Mouse (Mus musculus) megakaryocyte, embryonic 14.5 days (primary cell): ENCODE data around the gene Snai3. TPM values are rescaled to one million over a fixed set of nuclear protein-coding genes. Genes with fewer than 3 reads are reported as not detected.
A peak's percentile ranks its signal among the peaks of the same experiment; 100 is the strongest.

Experiments used
- H3K27me3 ChIP-seq: replicated peaks from 2 replicates; pipeline ENCODE3; 2012; ENCODE audit warnings: inconsistent platforms
- H3K36me3 ChIP-seq: replicated peaks from 2 replicates; pipeline ENCODE3; 2012; ENCODE audit warnings: low read length, inconsistent platforms, mixed read lengths
- H3K4me1 ChIP-seq: 2 replicates; pipeline ENCODE4 v1.6.1; 2012; ENCODE audit warnings: inconsistent platforms
- H3K4me3 ChIP-seq: replicated peaks from 2 replicates; pipeline ENCODE3; 2012; ENCODE audit warnings: moderate library complexity, mild to moderate bottlenecking, inconsistent platforms
- H3K9me3 ChIP-seq: 2 replicates; pipeline ENCODE4 v1.6.1; 2012; ENCODE audit warnings: inconsistent platforms
- FLI1 ChIP-seq: IDR thresholded peaks from 2 replicates; pipeline ENCODE4 v1.6.1; 2012; ENCODE audit warnings: low read length, inconsistent platforms, mixed read lengths
- GATA1 ChIP-seq: IDR thresholded peaks from 3 replicates; pipeline ENCODE4 v1.6.1; 2012; ENCODE audit warnings: mixed read lengths, low read length, inconsistent platforms, borderline replicate concordance
- polyA plus RNA-seq: library from polyadenylated mRNA; stranded (reverse); fragments of >175 nt; gene quantifications from 2 replicates; pipeline ENCODE4 v1.2.3, GENCODE M21; 2012; ENCODE audit warnings: low replicate concordance; ENCODE audit not compliant: insufficient read depth

The Snai3 gene
- polyA plus RNA-seq, 1 experiment = 8.0 TPM

GRCm38 (mm10) chr8:122442356-122442755, 18.2 kb downstream of the Snai3 start:
- peaks cover 81% of the 10 kb centered on the region for H3K4me1 ChIP-seq
- H3K9me3 ChIP-seq = no peaks in the 10 kb centered on the region
- peaks cover 47% of the 10 kb centered on the region for H3K36me3 ChIP-seq
- TF ChIP-seq FLI1 (no peak), GATA1 (no peak)
- H3K4me3 ChIP-seq = peak overlapping the region; percentile 96
- H3K27me3 ChIP-seq = peaks cover 10% of the 10 kb centered on the region

GRCm38 (mm10) chr8:122441326-122441725, 19.2 kb downstream of the Snai3 start:
- Histone ChIP-seq H3K4me1 (peaks cover 85% of the 10 kb centered on the region), H3K4me3 (peak overlapping the region; percentile 78), H3K36me3 (peaks cover 57% of the 10 kb centered on the region), H3K9me3 (no peaks in the 10 kb centered on the region), H3K27me3 (peaks cover under 1% of the 10 kb centered on the region)
- TF ChIP-seq FLI1 = no peak
- TF ChIP-seq GATA1 = no peak

- H3K4me3 ChIP-seq = peak overlapping the region; percentile 64
- H3K9me3 ChIP-seq = no peaks in the 10 kb centered on the region
- peaks cover 73% of the 10 kb centered on the region for H3K36me3 ChIP-seq
- H3K4me1 ChIP-seq = peaks cover 81% of the 10 kb centered on the region
- no peaks in the 10 kb centered on the region for H3K27me3 ChIP-seq
- no peak for TF ChIP-seq FLI1
- no peak for TF ChIP-seq GATA1
These were observed 21.2 kb downstream of the Snai3 start for GRCm38 (mm10) chr8:122439336-122439735.

- TF ChIP-seq GATA1 (no peak), FLI1 (no peak)
- H3K36me3 ChIP-seq = peaks cover 88% of the 10 kb centered on the region
- H3K4me1 ChIP-seq = peaks cover 94% of the 10 kb centered on the region
- peak overlapping the region; percentile 84 for H3K4me3 ChIP-seq
- no peaks in the 10 kb centered on the region for H3K9me3 ChIP-seq
- no peaks in the 10 kb centered on the region for H3K27me3 ChIP-seq
These were observed 22.7 kb downstream of the Snai3 start for GRCm38 (mm10) chr8:122437708-122438331.

DNA sequence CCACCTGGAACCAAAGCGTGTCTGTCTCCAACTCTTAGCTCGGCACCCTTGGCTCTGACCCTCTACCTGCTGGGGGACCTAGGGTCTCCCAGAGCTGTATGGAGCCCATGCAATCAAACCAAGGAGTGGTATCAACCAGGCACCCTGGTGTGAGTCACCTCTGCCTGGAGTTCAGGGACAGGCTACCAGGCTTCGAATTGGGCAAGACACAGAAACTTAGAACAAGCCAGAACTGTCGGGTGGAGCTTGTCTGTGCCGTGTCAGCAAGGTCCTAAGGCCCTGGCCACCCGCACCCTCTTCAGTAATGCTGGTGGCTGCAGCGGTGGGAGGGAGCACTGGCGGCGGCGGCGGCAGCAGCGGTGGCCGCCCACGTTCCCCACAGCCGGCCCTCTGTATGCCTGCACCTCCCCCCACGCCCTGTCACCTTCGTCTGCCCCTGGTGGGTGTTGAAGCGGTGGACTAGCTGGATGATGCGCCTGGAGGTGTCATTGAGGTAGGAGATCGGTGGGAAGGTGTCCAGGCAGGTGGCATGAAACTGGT, 23.9 kb downstream of the Snai3 start:
- H3K27me3 ChIP-seq = no peaks in the 10 kb centered on the region
- H3K4me3 ChIP-seq = peak overlapping the region; percentile 77
- TF ChIP-seq GATA1 (no peak), FLI1 (no peak)
- peaks cover 94% of the 10 kb centered on the region for H3K4me1 ChIP-seq
- peaks cover 92% of the 10 kb centered on the region for H3K36me3 ChIP-seq
- no peaks in the 10 kb centered on the region for H3K9me3 ChIP-seq

- H3K4me3 ChIP-seq = peak overlapping the region; percentile 47
- peaks cover 94% of the 10 kb centered on the region for H3K36me3 ChIP-seq
- no peaks in the 10 kb centered on the region for H3K27me3 ChIP-seq
- H3K4me1 ChIP-seq = peaks cover 94% of the 10 kb centered on the region
- no peaks in the 10 kb centered on the region for H3K9me3 ChIP-seq
- no peak for TF ChIP-seq FLI1
- no peak for TF ChIP-seq GATA1
These were observed 24.4 kb downstream of the Snai3 start for GRCm38 (mm10) chr8:122436146-122436545.

GRCm38 (mm10) chr8:122435375-122435774, 25.2 kb downstream of the Snai3 start:
- TF ChIP-seq FLI1 = no peak
- TF ChIP-seq GATA1 = no peak
- no peak overlapping the region for H3K4me3 ChIP-seq

GRCm38 (mm10) chr8:122433269-122433905, 27.1 kb downstream of the Snai3 start:
- H3K36me3 ChIP-seq = peaks cover 91% of the 10 kb centered on the region
- H3K27me3 ChIP-seq = no peaks in the 10 kb centered on the region
- TF ChIP-seq GATA1 (no peak), FLI1 (no peak)
- H3K4me3 ChIP-seq = peak overlapping the region; percentile 92
- peaks cover 94% of the 10 kb centered on the region for H3K4me1 ChIP-seq
- H3K9me3 ChIP-seq = no peaks in the 10 kb centered on the region

More at GRCm38 (mm10) chr8:122435375-122435774, 25.2 kb downstream of the Snai3 start:
- Histone ChIP-seq H3K4me1 (peaks cover 94% of the 10 kb centered on the region), H3K36me3 (peaks cover 94% of the 10 kb centered on the region), H3K27me3 (no peaks in the 10 kb centered on the region), H3K9me3 (no peaks in the 10 kb centered on the region)

DNA sequence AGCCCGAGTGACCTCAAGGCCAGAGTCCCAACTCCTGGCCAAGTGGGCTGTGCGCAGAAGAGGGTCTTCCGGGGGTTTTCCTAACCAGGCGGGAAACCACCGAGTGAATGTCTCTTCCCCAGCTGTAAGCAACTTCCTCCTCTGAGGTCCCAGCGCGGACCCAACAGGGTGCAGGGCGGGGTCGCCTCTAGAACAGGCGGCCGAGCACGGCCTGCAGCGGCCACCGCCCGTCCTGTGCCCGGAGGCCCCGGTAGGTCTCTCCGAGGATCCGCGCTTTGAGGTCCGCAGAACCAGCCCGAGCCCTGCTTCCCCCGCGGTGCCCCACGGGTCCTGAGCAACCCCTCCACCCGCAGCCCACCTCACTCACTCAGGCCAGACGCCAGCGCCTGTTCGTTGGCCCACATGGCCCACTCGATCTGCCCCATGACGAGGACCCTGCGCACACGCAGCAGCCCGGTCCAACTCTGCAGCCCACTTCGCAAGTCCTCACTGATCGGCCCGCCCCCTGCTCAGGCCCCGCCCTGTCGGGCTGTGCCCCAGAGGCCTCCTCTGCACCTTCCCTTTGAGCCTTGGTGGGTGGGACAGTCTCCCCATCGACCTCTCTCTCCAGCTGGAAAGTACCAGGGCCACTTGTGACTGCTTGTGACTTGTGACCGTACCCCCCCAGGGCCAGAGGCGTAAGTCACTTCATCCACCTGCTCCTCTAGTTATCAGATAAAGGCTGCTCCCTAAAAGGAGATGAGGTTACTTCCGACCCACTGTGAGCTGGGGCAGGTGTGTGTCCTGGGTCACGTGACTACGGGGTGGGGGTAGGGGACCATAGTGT, 27.9 kb downstream of the Snai3 start, which contains the start of gene Cyba:
Gene Cyba, minus strand, starts transcription at position 488 of the 826 bp plus-strand sequence.
- Histone ChIP-seq H3K4me3 (peak within 1 kb of the TSS; percentile 92), H3K9me3 (no peaks in the 10 kb centered on the region), H3K4me1 (peaks cover 94% of the 10 kb centered on the region), H3K27me3 (no peaks in the 10 kb centered on the region), H3K36me3 (peaks cover 91% of the 10 kb centered on the region)
- TF ChIP-seq GATA1 (no peak), FLI1 (no peak)
